Mouse (Mus musculus): ENCODE results near the gene Cyp2t4. TPM values are rescaled to one million over a fixed set of nuclear protein-coding genes. Genes with fewer than 3 reads are reported as not detected.

The Cyp2t4 gene
- polyA plus RNA-seq, 1 experiment from 2014 or later, result 0.09 TPM

DNA sequence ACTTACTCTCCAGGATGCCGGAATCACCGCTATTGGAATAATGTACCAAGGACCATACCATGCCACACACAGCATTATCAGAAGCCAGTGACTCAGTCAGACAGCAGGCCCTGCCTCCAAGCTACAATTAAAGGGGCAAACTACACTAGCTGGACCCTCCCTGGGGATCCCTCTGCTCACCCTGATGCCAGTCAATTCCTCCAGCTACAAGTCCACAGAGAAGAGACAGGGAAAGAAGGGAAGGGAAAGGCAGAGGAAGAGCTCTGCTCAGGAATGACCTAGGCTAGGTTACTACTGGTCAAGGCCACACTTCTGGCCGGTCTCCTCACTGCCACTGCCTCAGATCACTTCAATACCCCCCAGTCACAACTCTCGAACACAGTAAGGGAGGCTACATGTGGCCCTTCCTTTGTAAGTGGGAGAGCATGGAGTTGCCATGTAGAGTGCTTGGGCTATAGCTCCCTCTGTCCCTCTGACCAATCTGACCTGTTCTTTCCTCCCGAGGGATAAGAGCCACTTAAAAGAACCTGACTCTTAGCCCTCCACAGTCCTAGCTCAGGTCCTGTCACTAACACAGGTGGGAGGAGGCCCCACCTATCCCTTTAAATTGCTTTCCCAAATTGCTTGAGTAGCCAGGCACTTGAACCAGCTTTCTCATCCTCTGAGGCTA is 9.4 kb downstream of the Cyp2t4 start:
- no peak overlapping the region for H3K4me2 ChIP-seq (ENCODE audit: low read depth, severe bottlenecking)
- H3K9me3 ChIP-seq (ENCODE audit: control insufficient read depth, low read length), result no peaks in the 10 kb centered on the region
- peaks cover 14% of the 10 kb centered on the region for H3K36me3 ChIP-seq (ENCODE audit: control insufficient read depth, insufficient read depth, low read length)
- H3K27ac ChIP-seq (replicated peaks; ENCODE audit: low read depth, low read length), result no peak overlapping the region
- DNase-seq (ENCODE audit: low spot score) (no peak), ATAC-seq (ENCODE audit: insufficient number of reproducible peaks, low FRiP score, low TSS enrichment, low read depth) (no peak)
- WGBS, result 92% methylated on average over 5 of the region's 5 CpGs
- H3K4me3 ChIP-seq (ENCODE audit: low read depth, low read length), result no peak overlapping the region
- no peaks in the 10 kb centered on the region for H3K27me3 ChIP-seq (ENCODE audit: control insufficient read depth, insufficient read depth, low read length)
- H3K4me1 ChIP-seq (ENCODE audit: control insufficient read depth, insufficient read depth, low read length), result peaks cover 26% of the 10 kb centered on the region
- no peak overlapping the region for H3K9ac ChIP-seq (ENCODE audit: low read length)

- Histone ChIP-seq H3K4me1 (ENCODE audit: control insufficient read depth, insufficient read depth, low read length) (peaks cover 26% of the 10 kb centered on the region), H3K27ac (replicated peaks; ENCODE audit: low read depth, low read length) (no peak overlapping the region)
- 84% methylated on average over 5 of the region's 5 CpGs for WGBS
These were observed 9.9 kb downstream of the Cyp2t4 start for GRCm38 (mm10) chr7:27163450-27163805.

DNA sequence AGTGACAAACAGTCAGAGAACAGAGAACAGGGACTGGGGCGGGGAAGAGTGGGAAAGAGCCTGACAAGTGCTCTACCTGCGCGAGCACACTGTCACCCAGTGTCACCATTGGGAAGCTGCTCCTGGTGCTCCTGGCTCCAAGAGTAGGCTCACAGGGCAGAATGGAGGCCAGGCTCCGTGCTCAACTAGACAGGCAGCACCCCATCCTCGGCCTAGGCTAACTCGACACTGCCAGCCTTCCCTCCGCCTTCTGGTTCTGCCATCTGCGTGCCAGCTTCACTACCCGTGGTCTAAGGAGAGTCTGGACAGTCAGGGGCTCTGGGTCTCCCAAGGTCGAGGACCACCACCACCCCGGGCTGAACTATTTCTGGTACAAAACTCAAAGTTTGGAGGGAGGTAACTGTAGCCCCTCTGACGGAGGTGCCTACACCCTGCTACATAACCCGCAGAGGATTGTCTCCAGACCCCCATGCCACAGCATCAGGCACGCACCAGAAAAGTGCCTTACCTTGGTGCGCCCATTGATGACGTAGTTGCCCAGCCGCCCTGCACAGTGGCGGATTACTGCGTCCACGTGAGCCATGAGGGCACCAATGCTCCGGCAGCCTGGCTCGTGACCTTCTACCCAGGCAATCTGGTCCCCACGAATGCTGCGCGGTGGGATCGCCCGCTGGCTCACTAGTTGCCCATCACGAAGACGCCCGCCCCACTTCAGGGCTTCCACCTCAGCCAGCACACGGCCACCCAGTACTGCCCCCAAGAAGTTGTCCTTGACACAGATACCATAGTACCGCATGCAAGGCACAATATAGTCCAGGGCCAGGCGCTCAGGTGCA is 10.8 kb downstream of the Cyp2t4 start:
- ATAC-seq (ENCODE audit: insufficient number of reproducible peaks, low FRiP score, low TSS enrichment, low read depth) (no peak), DNase-seq (ENCODE audit: low spot score) (no peak)
- H3K27ac ChIP-seq (replicated peaks; ENCODE audit: low read depth, low read length), result no peak overlapping the region
- H3K36me3 ChIP-seq (ENCODE audit: control insufficient read depth, insufficient read depth, low read length), result peaks cover 8% of the 10 kb centered on the region
- no peaks in the 10 kb centered on the region for H3K27me3 ChIP-seq (ENCODE audit: control insufficient read depth, insufficient read depth, low read length)
- H3K4me3 ChIP-seq (ENCODE audit: low read depth, low read length), result peak overlapping the region; percentile 11; the same call in 1 of the 2 replicates
- 83% methylated on average over 33 of the region's 33 CpGs for WGBS
- H3K4me1 ChIP-seq (ENCODE audit: control insufficient read depth, insufficient read depth, low read length), result peaks cover 26% of the 10 kb centered on the region
- H3K4me2 ChIP-seq (ENCODE audit: low read depth, severe bottlenecking), result peak overlapping the region; percentile 70
- H3K9ac ChIP-seq (ENCODE audit: low read length), result 0 out of 2 replicates have a peak overlapping the region, but pooled peaks have one; percentile 18
- no peaks in the 10 kb centered on the region for H3K9me3 ChIP-seq (ENCODE audit: control insufficient read depth, low read length)

More at GRCm38 (mm10) chr7:27163450-27163805, 9.9 kb downstream of the Cyp2t4 start:
- no peak overlapping the region for H3K4me2 ChIP-seq (ENCODE audit: low read depth, severe bottlenecking)
- H3K9ac ChIP-seq (ENCODE audit: low read length), result no peak overlapping the region
- DNase-seq (ENCODE audit: low spot score) (no peak), ATAC-seq (ENCODE audit: insufficient number of reproducible peaks, low FRiP score, low TSS enrichment, low read depth) (no peak)
- no peaks in the 10 kb centered on the region for H3K27me3 ChIP-seq (ENCODE audit: control insufficient read depth, insufficient read depth, low read length)
- H3K4me3 ChIP-seq (ENCODE audit: low read depth, low read length), result no peak overlapping the region
- no peaks in the 10 kb centered on the region for H3K9me3 ChIP-seq (ENCODE audit: control insufficient read depth, low read length)
- peaks cover 9% of the 10 kb centered on the region for H3K36me3 ChIP-seq (ENCODE audit: control insufficient read depth, insufficient read depth, low read length)

DNA sequence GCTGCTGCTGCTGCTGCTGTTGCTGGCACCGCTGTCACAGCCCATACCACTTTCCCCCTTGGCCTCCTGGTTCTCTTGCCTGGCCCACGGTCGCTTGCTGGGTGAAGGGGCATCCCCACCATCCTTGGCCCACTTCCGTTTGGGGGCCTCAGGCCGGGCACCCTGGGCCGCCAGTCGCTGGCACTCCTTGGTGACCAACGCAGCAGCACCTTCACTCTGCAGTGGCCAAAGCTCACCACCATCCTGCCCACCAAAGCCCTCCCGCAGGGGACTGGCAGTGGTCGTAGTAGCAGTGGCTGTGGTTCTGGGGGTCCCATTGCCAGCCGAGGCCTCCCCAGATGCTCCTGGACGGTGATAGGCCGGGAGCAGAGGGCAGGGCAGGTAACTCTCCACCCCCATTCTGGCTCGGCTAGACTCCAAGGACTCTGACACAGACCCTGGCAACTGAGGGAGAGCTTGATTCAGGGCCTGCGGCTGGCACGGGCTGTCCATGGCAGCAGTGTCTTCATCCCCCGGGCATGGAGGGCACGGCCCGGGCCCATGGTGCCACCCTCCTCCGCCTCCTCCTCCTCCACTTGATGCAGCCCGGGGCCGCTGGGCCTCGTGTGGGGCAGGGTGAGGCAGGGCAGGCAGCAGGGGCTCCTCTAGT is 11.6 kb downstream of the Cyp2t4 start:
- Histone ChIP-seq H3K4me1 (ENCODE audit: control insufficient read depth, insufficient read depth, low read length) (peaks cover 26% of the 10 kb centered on the region), H3K27ac (replicated peaks; ENCODE audit: low read depth, low read length) (0 out of 2 replicates have a peak overlapping the region, but pooled peaks have one; percentile 92), H3K4me2 (ENCODE audit: low read depth, severe bottlenecking) (peak overlapping the region; percentile 70), H3K4me3 (ENCODE audit: low read depth, low read length) (peak overlapping the region; percentile 73), H3K27me3 (ENCODE audit: control insufficient read depth, insufficient read depth, low read length) (no peaks in the 10 kb centered on the region), H3K9me3 (ENCODE audit: control insufficient read depth, low read length) (no peaks in the 10 kb centered on the region), H3K36me3 (ENCODE audit: control insufficient read depth, insufficient read depth, low read length) (peaks cover 8% of the 10 kb centered on the region), H3K9ac (ENCODE audit: low read length) (peak overlapping the region; percentile 87)
- no peak for ATAC-seq (ENCODE audit: insufficient number of reproducible peaks, low FRiP score, low TSS enrichment, low read depth)
- no peak for DNase-seq (ENCODE audit: low spot score)
- 71% methylated on average over 23 of the region's 23 CpGs for WGBS

- peak overlapping the region; percentile 92 for H3K27ac ChIP-seq (replicated peaks; ENCODE audit: low read depth, low read length)
- 4% methylated on average over 8 of the region's 8 CpGs for WGBS
- peaks cover 8% of the 10 kb centered on the region for H3K36me3 ChIP-seq (ENCODE audit: control insufficient read depth, insufficient read depth, low read length)
- DNase-seq (ENCODE audit: low spot score), result no peak
- H3K27me3 ChIP-seq (ENCODE audit: control insufficient read depth, insufficient read depth, low read length), result no peaks in the 10 kb centered on the region
- peak overlapping the region; percentile 73 for H3K4me3 ChIP-seq (ENCODE audit: low read depth, low read length)
- peak overlapping the region; percentile 87 for H3K9ac ChIP-seq (ENCODE audit: low read length)
- ATAC-seq (ENCODE audit: insufficient number of reproducible peaks, low FRiP score, low TSS enrichment, low read depth), result no peak
- H3K9me3 ChIP-seq (ENCODE audit: control insufficient read depth, low read length), result no peaks in the 10 kb centered on the region
- peaks cover 26% of the 10 kb centered on the region for H3K4me1 ChIP-seq (ENCODE audit: control insufficient read depth, insufficient read depth, low read length)
- peak overlapping the region; percentile 70 for H3K4me2 ChIP-seq (ENCODE audit: low read depth, severe bottlenecking)
These were observed 12.2 kb downstream of the Cyp2t4 start for GRCm38 (mm10) chr7:27165696-27166095.

- Histone ChIP-seq H3K36me3 (ENCODE audit: control insufficient read depth, insufficient read depth, low read length) (peaks cover 8% of the 10 kb centered on the region), H3K9me3 (ENCODE audit: control insufficient read depth, low read length) (no peaks in the 10 kb centered on the region), H3K4me2 (ENCODE audit: low read depth, severe bottlenecking) (peak overlapping the region; percentile 70), H3K4me3 (ENCODE audit: low read depth, low read length) (peak overlapping the region; percentile 73), H3K4me1 (ENCODE audit: control insufficient read depth, insufficient read depth, low read length) (peaks cover 26% of the 10 kb centered on the region), H3K27me3 (ENCODE audit: control insufficient read depth, insufficient read depth, low read length) (no peaks in the 10 kb centered on the region), H3K27ac (replicated peaks; ENCODE audit: low read depth, low read length) (peak overlapping the region; percentile 92), H3K9ac (ENCODE audit: low read length) (peak overlapping the region; percentile 87)
- DNase-seq (ENCODE audit: low spot score), result peak; percentile 87
- peak; percentile 78 for ATAC-seq (ENCODE audit: insufficient number of reproducible peaks, low FRiP score, low TSS enrichment, low read depth)
- 0% methylated on average over 21 of the region's 43 CpGs for WGBS
These were observed 12.7 kb downstream of the Cyp2t4 start for GRCm38 (mm10) chr7:27166229-27166613.

DNA sequence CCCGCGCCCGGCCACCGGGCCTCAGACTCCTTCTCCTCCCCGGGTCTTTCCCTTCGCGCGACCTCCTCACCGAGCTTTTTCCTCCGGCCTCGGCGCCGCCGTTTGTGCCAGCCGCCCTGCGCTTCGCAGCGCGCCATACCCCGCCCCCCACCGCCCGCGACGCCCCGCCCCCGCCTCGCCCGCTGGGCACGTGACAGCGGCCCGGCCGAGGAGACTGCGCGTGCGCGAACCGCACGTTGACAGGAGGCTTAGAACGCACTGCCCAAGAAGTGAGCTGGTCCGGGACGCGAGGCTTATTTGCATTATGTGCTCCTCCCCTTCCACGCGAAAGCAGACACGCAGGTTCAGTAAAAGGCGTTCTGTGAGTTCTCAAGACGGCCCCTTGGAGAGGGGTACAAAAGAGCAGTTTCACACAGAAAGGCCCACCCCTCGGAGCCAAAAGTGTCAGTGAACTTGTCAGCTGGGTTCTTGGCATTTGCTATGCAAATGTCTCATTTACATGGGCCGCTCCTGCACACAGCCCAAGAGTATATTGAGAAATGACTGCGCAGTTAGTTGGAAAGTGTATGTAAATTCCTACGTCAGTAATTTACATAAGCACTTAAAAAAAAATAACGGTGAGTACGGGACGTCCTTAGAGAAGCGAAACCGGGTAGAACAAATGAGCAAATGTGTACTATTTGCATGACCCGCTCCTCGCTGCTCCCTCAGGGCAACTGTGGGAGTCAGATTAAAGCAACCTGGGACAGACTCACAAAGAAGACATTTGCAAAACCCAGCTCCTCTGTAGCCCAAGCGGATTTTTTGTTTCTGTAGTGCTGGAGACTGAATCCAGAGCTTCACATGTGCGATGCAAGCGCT is 13.3 kb downstream of the Cyp2t4 start, which contains the start of gene Egln2:
TSS of gene Egln2 (minus strand) at position 189 of the 861 bp plus-strand sequence.
- no peaks in the 10 kb centered on the region for H3K9me3 ChIP-seq (ENCODE audit: control insufficient read depth, low read length)
- 2% methylated on average over 53 of the region's 61 CpGs for WGBS
- peak; percentile 71 for ATAC-seq (ENCODE audit: insufficient number of reproducible peaks, low FRiP score, low TSS enrichment, low read depth)

More for the DNA sequence above, 13.3 kb downstream of the Cyp2t4 start, which contains the start of gene Egln2:
- Histone ChIP-seq H3K36me3 (ENCODE audit: control insufficient read depth, insufficient read depth, low read length) (peaks cover 8% of the 10 kb centered on the region), H3K4me3 (ENCODE audit: low read depth, low read length) (peak within 1 kb of the TSS; percentile 73), H3K4me1 (ENCODE audit: control insufficient read depth, insufficient read depth, low read length) (peaks cover 23% of the 10 kb centered on the region), H3K4me2 (ENCODE audit: low read depth, severe bottlenecking) (peak within 1 kb of the TSS; percentile 70), H3K27me3 (ENCODE audit: control insufficient read depth, insufficient read depth, low read length) (no peaks in the 10 kb centered on the region), H3K27ac (replicated peaks; ENCODE audit: low read depth, low read length) (peak within 1 kb of the TSS; percentile 92), H3K9ac (ENCODE audit: low read length) (peak within 1 kb of the TSS; percentile 87)
- DNase-seq (ENCODE audit: low spot score), result peak; percentile 95
